23 mouse cellular contexts compared by ENCODE assay signal in genomic region chr16:92179306-92179705, GRCm38 (mm10).
"Had no signal": no experiment of that assay in that cellular context is flagged by ENCODE, and none has a peak within 500 bp of the region (broad histone marks: within the 10 kb centered on the region; RNA-seq: fewer than 3 reads in every experiment).

No protein-coding gene starts in this region.

- DNase-seq: gastrocnemius, postnatal 14 days; heart, adult 18-20 months; heart, postnatal 10 days; heart, postnatal 4 days; kidney, adult 18-20 months; kidney, adult 8-10 months; kidney, postnatal 10 days; kidney, postnatal 25 days; kidney, postnatal 4 days; layer of hippocampus, postnatal 36 days; left cerebral cortex, postnatal 4 days had no signal

- H3K27ac ChIP-seq: heart, embryonic 10.5 days; hindbrain, embryonic 13.5 days; intestine, embryonic 15.5 days; layer of hippocampus, adult 2 months; limb, embryonic 13.5 days; limb, embryonic 15.5 days; liver, embryonic 12.5 days; liver, embryonic 14.5 days had no signal

- H3K9ac ChIP-seq: heart, embryonic 12.5 days; hindbrain, embryonic 13.5 days; intestine, embryonic 15.5 days; limb, embryonic 13.5 days; limb, embryonic 15.5 days; liver, embryonic 12.5 days; liver, embryonic 14.5 days had no signal

- H3K4me2 ChIP-seq: heart, embryonic 12.5 days; hindbrain, embryonic 13.5 days; intestine, embryonic 15.5 days; limb, embryonic 13.5 days; limb, embryonic 15.5 days; liver, embryonic 12.5 days had no signal

- H3K4me3 ChIP-seq: heart, embryonic 10.5 days; heart, embryonic 12.5 days; hindbrain, embryonic 13.5 days; intestine, embryonic 15.5 days; layer of hippocampus, adult 2 months; limb, embryonic 13.5 days; limb, embryonic 15.5 days; liver, embryonic 12.5 days had no signal

- H3K36me3 ChIP-seq: heart, embryonic 10.5 days; heart, embryonic 12.5 days; hindbrain, embryonic 13.5 days; intestine, embryonic 15.5 days; limb, embryonic 13.5 days; limb, embryonic 15.5 days; liver, embryonic 12.5 days had no signal

- H3K4me1 ChIP-seq: hindbrain, embryonic 13.5 days; intestine, embryonic 15.5 days had no signal

- H3K9me3 ChIP-seq: heart, embryonic 10.5 days; hindbrain, embryonic 13.5 days; intestine, embryonic 15.5 days; limb, embryonic 13.5 days; limb, embryonic 15.5 days; liver, embryonic 12.5 days had no signal

- H3K27me3 ChIP-seq: hindbrain, embryonic 13.5 days; intestine, embryonic 15.5 days; limb, embryonic 13.5 days; limb, embryonic 15.5 days; liver, embryonic 12.5 days had no signal

- ATAC-seq: hindbrain, embryonic 16.5 days; inflammation-experienced regulatory T-cells, adult 6 months; intestine, embryonic 15.5 days; intestine, postnatal 0 days; liver, embryonic 12.5 days had no signal
